Mouse (Mus musculus) MEL (cell line): ENCODE results near the gene Akap13. TPM values are rescaled to one million over a fixed set of nuclear protein-coding genes. Genes with fewer than 3 reads are reported as not detected.

Experiments
- DNase-seq: peaks from one replicate; pipeline ENCODE4 v3.0.0; 2011; ENCODE audit warnings: low read depth, low spot score
- H3K27ac ChIP-seq: 2 replicates; pipeline ENCODE4 v1.5.1; 2012; ENCODE audit warnings: low read depth, mild to moderate bottlenecking, control low read depth, low read length, moderate library complexity; ENCODE audit not compliant: control insufficient read depth
- H3K27me3 ChIP-seq, 2 experiments: fragments of 150-350 bp in 1 of 2; sonication (generic) in 1 of 2; 2 replicates each; pipeline ENCODE4 v1.6.1; 2012; ENCODE audit warnings: low read length in 2 of 2, mild to moderate bottlenecking in 2 of 2, improper control_type of control experiment in 1 of 2, moderate library complexity in 1 of 2; ENCODE audit not compliant: insufficient read depth in 2 of 2, control insufficient read depth in 1 of 2
- H3K36me3 ChIP-seq, 2 experiments: 2 replicates each; pipeline ENCODE4 v1.6.1; 2012 to 2014; ENCODE audit warnings: low read length in 2 of 2, improper control_type of control experiment in 1 of 2, inconsistent platforms in 1 of 2, mild to moderate bottlenecking in 1 of 2; ENCODE audit not compliant: insufficient read depth in 2 of 2, control insufficient read depth in 1 of 2
- H3K4me1 ChIP-seq, 2 experiments: fragments of 150-350 bp in 1 of 2; sonication (generic) in 1 of 2; 2 replicates each; pipeline ENCODE4 v1.6.1; 2012; ENCODE audit warnings: low read length in 2 of 2, improper control_type of control experiment in 1 of 2, mild to moderate bottlenecking in 1 of 2; ENCODE audit not compliant: insufficient read depth in 2 of 2, control insufficient read depth in 1 of 2
- H3K4me3 ChIP-seq, 2 experiments: fragments of 150-350 bp in 1 of 2; sonication (generic) in 1 of 2; 2 replicates each; pipeline ENCODE4 v1.5.1; 2012; ENCODE audit warnings: low read depth in 2 of 2, low read length in 2 of 2, mild to moderate bottlenecking in 2 of 2, moderate library complexity in 2 of 2, control low read depth in 1 of 2, improper control_type of control experiment in 1 of 2; ENCODE audit not compliant: control insufficient read depth in 1 of 2, insufficient read depth in 1 of 2
- H3K79me2 ChIP-seq: 2 replicates; pipeline ENCODE4 v1.6.1; 2012; ENCODE audit warnings: mild to moderate bottlenecking, low read length, moderate library complexity; ENCODE audit not compliant: control insufficient read depth, poor library complexity, insufficient read depth
- H3K9ac ChIP-seq: 2 replicates; pipeline ENCODE4 v1.6.1; 2012; ENCODE audit warnings: low read depth, mild to moderate bottlenecking, control low read depth, low read length, moderate library complexity; ENCODE audit not compliant: control insufficient read depth, poor library complexity, severe bottlenecking
- H3K9me3 ChIP-seq: fragments of 150-350 bp; sonication (generic); replicated peaks from 2 replicates; pipeline ENCODE4 v1.6.1; 2012; ENCODE audit warnings: mild to moderate bottlenecking, low read length, improper control_type of control experiment, moderate library complexity; ENCODE audit not compliant: insufficient read depth
- BHLHE40 ChIP-seq: IDR thresholded peaks from 2 replicates; pipeline ENCODE4 v1.6.1; 2012; ENCODE audit warnings: low read depth, mild to moderate bottlenecking, inconsistent platforms, low read length, improper control_type of control experiment, borderline replicate concordance
- ELF1 ChIP-seq: IDR thresholded peaks from 2 replicates; pipeline ENCODE4 v1.6.1; 2014; ENCODE audit warnings: low read depth, mild to moderate bottlenecking, inconsistent platforms, low read length, improper control_type of control experiment, moderate library complexity
- EP300 ChIP-seq, 2 experiments: IDR thresholded peaks; 2 replicates each; pipeline ENCODE4 v1.6.1; 2011; ENCODE audit warnings: improper control_type of control experiment in 2 of 2, low read length in 2 of 2, low read depth in 1 of 2, mild to moderate bottlenecking in 1 of 2
- ETS1 ChIP-seq: IDR thresholded peaks from 2 replicates; pipeline ENCODE4 v1.6.1; 2012; ENCODE audit warnings: low read depth, mild to moderate bottlenecking, inconsistent platforms, low read length, improper control_type of control experiment, moderate library complexity
- GABPA ChIP-seq: IDR thresholded peaks from 2 replicates; pipeline ENCODE4 v1.6.1; 2012; ENCODE audit warnings: low read depth, mild to moderate bottlenecking, inconsistent platforms, low read length, improper control_type of control experiment, moderate library complexity
- GATA1 ChIP-seq: IDR thresholded peaks from 2 replicates; pipeline ENCODE4 v1.6.1; 2011; ENCODE audit warnings: low read depth, low read length, improper control_type of control experiment
- HCFC1 ChIP-seq: IDR thresholded peaks from 2 replicates; pipeline ENCODE4 v1.6.1; 2012; ENCODE audit warnings: low read depth, mild to moderate bottlenecking, inconsistent platforms, low read length, improper control_type of control experiment, moderate library complexity
- MAX ChIP-seq: IDR thresholded peaks from 2 replicates; pipeline ENCODE4 v1.6.1; 2011; ENCODE audit warnings: low read length, improper control_type of control experiment
- MXI1 ChIP-seq: IDR thresholded peaks from 2 replicates; pipeline ENCODE4 v1.6.1; 2011; ENCODE audit warnings: mild to moderate bottlenecking, low read depth, low read length, improper control_type of control experiment
- MYB ChIP-seq: IDR thresholded peaks from 2 replicates; pipeline ENCODE4 v1.6.1; 2011; ENCODE audit warnings: mild to moderate bottlenecking, low read depth, low read length, improper control_type of control experiment
- MYC ChIP-seq: IDR thresholded peaks from 2 replicates; pipeline ENCODE4 v1.6.1; 2011; ENCODE audit warnings: low read depth, mild to moderate bottlenecking, low read length, improper control_type of control experiment, moderate library complexity
- NELFE ChIP-seq: IDR thresholded peaks from 2 replicates; pipeline ENCODE4 v1.6.1; 2011; ENCODE audit warnings: low read depth, low read length, improper control_type of control experiment
- POLR2A ChIP-seq, 2 experiments: IDR thresholded peaks; 2 replicates each; pipeline ENCODE4 v1.6.1; 2011 to 2012; ENCODE audit warnings: low read length in 2 of 2, mild to moderate bottlenecking in 2 of 2, control low read depth in 1 of 2, improper control_type of control experiment in 1 of 2, low read depth in 1 of 2, moderate library complexity in 1 of 2; ENCODE audit not compliant: control insufficient read depth in 1 of 2, insufficient read depth in 1 of 2, poor library complexity in 1 of 2
- SMC3 ChIP-seq: IDR thresholded peaks from 2 replicates; pipeline ENCODE4 v1.6.1; 2011; ENCODE audit warnings: low read depth, low read length, improper control_type of control experiment
- TBP ChIP-seq: IDR thresholded peaks from 2 replicates; pipeline ENCODE4 v1.8.0; 2011; ENCODE audit warnings: low read depth, low read length, improper control_type of control experiment
- polyA plus RNA-seq, 2 experiments: library from polyadenylated mRNA; stranded (reverse) in 1 of 2; unstranded in 1 of 2; fragments of >175 nt in 1 of 2; fragments of >200 nt in 1 of 2; gene quantifications; 2 replicates each; pipeline versions ENCODE4 v1.2.1 to v1.2.4; 2012; ENCODE audit warnings: low replicate concordance in 2 of 2, low read depth in 1 of 2; ENCODE audit not compliant: insufficient read length in 2 of 2, insufficient read depth in 1 of 2, missing spikeins in 1 of 2
- total RNA-seq: library from RNA; depleted of rRNA; stranded (reverse); fragments of 300-350 nt; gene quantifications from 2 replicates; pipeline ENCODE4 v1.2.3, GENCODE M21; 2012

Gene Akap13
- total and polyA plus RNA-seq, 3 experiments = 4.1 to 4.5 TPM; not detected in 1

- Histone ChIP-seq H3K4me3 (peak overlapping the region; percentile 59 to 95), H3K9ac (peak overlapping the region; percentile 65), H3K4me1 (peaks cover 0 to 5% of the 10 kb centered on the region in 2 experiments; a peak in 3 of 4 replicates), H3K36me3 (peaks cover 0 to 3% of the 10 kb centered on the region in 2 experiments; a peak in 2 of 4 replicates), H3K9me3 (no peaks in the 10 kb centered on the region), H3K27me3 (no peaks in the 10 kb centered on the region), H3K27ac (peak overlapping the region; percentile 65), H3K79me2 (no peaks in the 10 kb centered on the region)
- DNase-seq = peak; percentile 76
- TF ChIP-seq POLR2A (IDR thresholded peaks at IDR 0.05; ENCODE audit: control insufficient read depth in 1 of 2, insufficient read depth in 1 of 2, low read depth in 1 of 2, low read length in 2 of 2, poor library complexity in 1 of 2) (no peak), MAX (0 out of 2 replicates have a peak, but pooled peaks have one; percentile 24), MYB (no peak), ELF1 (peak; percentile 49; the same call in 1 of the 2 replicates), ETS1 (peak; percentile 45; the same call in 1 of the 2 replicates), GABPA (no peak), BHLHE40 (no peak), MYC (0 out of 2 replicates have a peak, but pooled peaks have one; percentile 21), NELFE (peak; percentile 29; the same call in 1 of the 2 replicates), MXI1 (peak; percentile 16; the same call in 1 of the 2 replicates)
These were observed 200.1 kb downstream of the Akap13 start for GRCm38 (mm10) chr7:75655180-75656074.

- DNase-seq = peak; percentile 75
- H3K4me1 ChIP-seq = peaks cover 0 to 5% of the 10 kb centered on the region in 2 experiments; a peak in 3 of 4 replicates
- TF ChIP-seq HCFC1 (no peak), EP300 (IDR thresholded peaks at IDR 0.05; ENCODE audit: low read depth in 1 of 2, low read length in 2 of 2) (0 out of 4 replicates have a peak, but pooled peaks of 1 of the 2 experiments have one; percentile 1), ETS1 (peak; percentile 59; the same call in 1 of the 2 replicates), GATA1 (peak; percentile 66), TBP (0 out of 2 replicates have a peak, but pooled peaks have one; percentile 8), SMC3 (no peak)
- TF ChIP-seq, all 39 proteins: peak for 4
These were observed 201.0 kb downstream of the Akap13 start for GRCm38 (mm10) chr7:75656297-75656852.

More at GRCm38 (mm10) chr7:75656297-75656852, 201.0 kb downstream of the Akap13 start:
- Histone ChIP-seq H3K9ac (peak overlapping the region; percentile 65), H3K9me3 (no peaks in the 10 kb centered on the region), H3K36me3 (peaks cover 0 to 3% of the 10 kb centered on the region in 2 experiments; a peak in 2 of 4 replicates), H3K27me3 (no peaks in the 10 kb centered on the region), H3K27ac (peak overlapping the region; percentile 63), H3K4me3 (peak overlapping the region; percentile 53 to 95), H3K79me2 (no peaks in the 10 kb centered on the region)
